Mouse (Mus musculus) testis, postnatal 14 days (tissue): Measurements from ENCODE around the gene Add2.
A peak's percentile ranks its signal among the peaks of the same experiment; 100 is the strongest.
"Not testable (repeated sequence)": the region's sequence is repeated elsewhere in the genome, so short reads cannot be mapped to it uniquely, and the experiment has no call there.

Experiments used
- DNase-seq: peaks from one replicate; pipeline ENCODE4 v3.0.0; 2021; ENCODE audit warnings: low spot score

Gene Add2

DNA sequence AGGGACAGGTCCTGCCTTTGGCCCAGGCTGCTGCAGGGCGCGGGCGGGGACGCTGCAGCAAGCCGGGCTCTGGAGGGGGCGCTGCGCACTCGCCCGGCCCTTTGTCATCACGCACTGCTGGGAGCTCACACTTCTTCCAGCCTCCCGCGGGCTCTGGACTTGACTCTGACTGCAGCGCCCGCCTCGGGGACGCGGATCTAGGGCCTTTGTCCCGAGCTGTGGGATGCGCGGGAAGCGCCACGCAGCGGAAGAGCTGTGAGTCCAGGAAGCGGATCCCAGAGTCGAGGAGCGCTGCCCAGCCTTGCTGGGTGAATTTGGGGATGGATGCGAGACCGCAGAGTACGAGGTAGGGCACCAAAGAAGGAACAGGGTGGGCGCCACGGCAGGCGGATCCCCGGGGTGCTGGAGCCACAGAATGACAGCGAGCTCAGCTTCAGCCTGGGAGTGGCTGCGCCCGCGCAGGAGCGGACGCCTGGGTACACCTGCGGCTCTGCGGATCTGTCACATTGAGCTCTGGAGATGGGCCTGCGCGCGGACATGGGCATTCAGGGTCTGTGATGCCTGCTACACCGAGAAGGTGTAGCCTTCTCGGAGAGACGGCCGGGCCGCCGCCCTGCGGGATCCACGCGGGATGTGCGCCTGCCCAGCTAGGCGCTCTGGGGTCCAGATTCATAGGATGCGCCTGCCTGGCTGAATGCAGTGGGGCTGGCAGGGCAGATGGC, at the start of gene Add2:
Gene Add2, plus strand, starts transcription at position 81 of the 722 bp plus-strand sequence.
- DNase-seq = no peak

DNA sequence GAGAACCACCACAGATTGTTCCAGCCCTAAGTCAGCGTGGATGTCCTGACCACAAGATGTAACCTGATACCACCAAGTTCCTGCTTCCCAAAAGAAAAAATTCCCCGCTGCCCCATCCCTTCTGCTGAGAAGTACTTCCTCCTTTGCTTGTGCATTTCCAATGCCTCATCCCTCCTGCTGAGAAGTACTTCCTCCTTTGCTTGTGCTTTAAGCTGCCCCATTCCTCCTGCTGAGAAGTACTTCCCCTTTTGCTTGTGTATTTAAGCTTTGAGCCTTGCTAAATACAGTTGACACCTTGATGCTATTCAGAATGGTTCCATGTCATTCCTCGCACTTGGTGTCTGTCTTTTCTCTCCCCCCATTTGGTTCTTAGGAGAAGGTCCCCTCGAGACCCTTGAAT, 49.7 kb upstream of the Add2 start:
- not testable (repeated sequence) for DNase-seq

DNA sequence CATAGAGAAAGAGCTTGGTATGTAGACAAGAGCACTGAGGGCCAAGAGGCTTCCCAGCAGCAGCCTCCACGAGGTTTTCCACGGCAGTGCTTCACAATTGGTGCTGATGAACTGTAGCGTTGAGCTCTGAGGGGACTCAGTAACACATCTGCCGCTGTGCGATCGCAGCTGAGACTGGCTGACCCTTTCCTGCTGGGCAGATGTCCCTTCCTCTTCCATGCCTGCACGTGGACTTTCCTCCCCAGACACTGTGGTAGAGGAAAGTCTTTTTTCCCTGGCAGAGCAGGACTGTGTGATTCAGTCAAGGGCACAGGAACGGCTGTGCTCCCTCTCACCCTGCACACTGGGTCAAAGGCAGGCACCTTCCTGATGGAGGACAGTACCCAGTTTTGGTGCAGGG, 44.1 kb upstream of the Add2 start:
- DNase-seq = no peak

DNA sequence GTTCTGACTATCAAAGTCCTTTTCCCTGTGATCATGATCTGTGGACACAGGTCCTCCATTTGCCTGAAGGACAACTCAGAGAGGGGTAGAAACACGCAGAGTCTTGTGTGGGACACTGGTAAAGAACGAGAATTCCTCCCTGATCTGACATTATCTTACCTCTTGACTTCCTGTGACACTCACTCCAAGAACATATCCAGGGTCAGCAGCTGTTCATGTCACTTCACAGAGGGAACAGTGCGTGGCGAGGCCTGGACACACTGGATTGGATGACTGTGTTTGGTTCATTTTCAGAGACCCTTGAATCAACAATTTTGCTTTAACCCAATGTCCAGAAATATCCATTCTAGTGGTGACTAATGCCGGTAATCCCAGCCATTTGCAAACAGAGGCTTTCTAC, 38.9 kb upstream of the Add2 start:
- not testable (repeated sequence) for DNase-seq

DNA sequence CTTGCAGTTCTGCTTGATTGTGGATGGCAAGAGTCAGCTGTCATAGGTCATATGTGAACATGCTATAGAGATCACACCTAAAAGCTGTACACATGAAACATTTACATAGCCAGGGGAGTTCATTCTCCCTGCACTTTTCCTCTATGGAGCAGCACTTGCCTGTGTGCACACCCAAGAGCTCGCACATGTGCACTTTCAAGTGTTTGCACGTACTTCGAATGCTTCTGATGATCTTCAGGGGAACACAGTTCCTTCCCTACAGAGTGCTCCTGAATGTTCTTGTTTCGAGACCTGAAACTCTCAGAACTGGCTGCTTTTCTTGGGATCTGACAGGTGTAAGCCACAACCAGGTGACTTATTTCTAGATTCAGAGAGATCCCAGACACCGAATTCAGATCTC, 37.7 kb upstream of the Add2 start:
- DNase-seq = not testable (repeated sequence)

DNA sequence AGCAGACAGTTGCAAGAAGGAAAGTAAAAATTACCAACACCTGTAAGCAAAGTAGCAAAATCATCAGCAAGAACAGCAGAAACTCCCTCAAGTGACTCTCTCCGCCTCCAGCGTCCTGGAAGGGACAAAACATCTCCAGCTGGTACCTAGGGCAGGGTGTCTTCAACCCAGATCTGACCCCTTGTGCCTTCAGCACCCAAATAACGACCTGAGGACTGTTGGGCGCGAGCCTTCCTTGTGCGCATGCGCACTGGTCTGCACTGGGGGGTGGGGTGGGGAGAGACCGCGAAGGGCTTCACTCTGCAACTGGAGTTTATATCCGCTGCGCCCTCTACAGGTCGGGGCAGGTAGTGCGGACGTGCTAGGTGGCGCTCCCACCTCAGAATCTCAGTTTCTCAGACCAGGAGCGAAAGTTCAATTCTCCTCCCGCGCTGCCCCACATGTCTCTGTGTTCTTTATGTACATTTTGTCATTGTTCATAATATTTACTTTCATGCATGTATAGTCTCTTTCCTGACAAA, 25.0 kb upstream of the Add2 start:
- peak; percentile 84 for DNase-seq

DNA sequence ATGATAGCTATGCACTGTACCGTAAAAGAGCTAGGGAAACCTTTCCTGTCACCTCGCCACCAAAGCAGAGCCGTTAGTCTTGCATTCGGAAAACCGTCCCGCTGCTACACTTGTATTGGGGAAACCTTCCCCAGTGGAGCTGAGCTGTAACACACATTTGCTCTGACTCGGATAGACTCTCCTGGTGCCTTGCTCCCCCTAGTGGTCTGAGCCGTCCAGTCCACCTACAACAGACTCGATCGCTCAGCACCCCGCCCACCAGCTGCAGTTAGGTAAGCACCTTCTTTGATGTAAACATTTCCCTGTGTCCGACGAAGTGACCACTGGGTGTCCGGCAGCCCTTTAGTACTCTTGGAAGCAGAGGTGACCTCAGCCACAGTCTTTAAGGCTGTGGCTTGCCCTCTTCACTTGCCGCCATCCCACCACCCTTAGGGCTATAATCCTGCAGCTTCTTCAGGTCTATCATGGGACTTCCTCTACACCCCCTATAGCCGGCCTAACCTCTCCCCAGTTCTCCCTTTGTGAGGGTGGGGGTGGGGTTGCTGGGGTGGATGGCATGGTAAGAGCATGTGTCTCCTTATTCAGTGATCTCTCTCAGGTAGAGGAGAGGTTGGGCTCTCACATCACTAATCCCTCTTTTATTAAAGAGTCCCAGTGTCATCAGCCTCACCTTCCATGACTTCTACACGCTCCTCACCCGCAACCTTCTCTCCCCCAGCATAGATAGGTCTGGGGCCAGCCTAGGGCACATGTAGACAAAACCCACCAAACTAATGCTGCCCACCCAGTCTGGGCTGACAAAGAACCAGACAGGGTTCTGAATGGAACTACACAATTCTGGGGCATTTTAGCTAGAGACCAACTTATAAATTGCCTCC, 24.0 kb upstream of the Add2 start:
- DNase-seq = peak; percentile 77

DNA sequence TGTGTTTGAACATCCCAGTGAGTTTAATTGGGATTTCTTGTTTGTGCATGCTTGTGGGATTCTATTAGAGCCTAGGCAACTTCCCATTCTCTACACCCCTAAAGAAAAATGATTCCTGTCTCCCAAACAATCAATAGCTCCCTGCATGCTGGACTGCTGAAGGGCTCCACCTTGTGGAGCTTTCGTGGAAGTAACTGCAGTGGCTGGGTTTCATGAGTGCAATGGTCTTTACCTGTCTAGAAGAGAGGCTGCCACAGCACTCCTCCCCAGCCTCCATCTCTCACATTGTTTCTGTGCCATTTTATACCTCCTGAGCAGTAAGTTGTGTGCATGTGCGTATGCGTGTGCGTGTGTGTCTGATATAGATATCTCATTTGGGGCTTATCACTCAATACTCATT, 18.5 kb upstream of the Add2 start:
- no peak for DNase-seq

DNA sequence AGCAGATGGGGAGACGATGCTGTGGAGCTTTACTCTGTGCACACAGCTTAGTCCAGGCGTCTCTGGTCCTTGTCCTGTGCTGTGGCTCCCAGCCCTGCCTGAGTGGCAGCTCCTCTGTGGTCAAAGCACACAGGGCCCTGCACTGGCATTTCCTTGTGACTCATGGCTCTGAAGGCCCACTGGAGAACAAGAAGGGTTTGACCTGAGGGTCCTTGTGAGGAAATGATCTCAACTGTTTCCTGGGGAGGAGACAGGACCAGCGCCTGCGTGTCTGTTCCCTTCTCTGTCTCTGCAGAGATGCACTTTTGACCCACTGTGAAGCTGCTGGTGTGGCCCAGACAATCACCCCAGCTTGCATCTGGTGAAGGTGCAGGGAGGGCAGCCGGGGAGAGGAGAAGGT, 13.7 kb upstream of the Add2 start:
- not testable (repeated sequence) for DNase-seq

DNA sequence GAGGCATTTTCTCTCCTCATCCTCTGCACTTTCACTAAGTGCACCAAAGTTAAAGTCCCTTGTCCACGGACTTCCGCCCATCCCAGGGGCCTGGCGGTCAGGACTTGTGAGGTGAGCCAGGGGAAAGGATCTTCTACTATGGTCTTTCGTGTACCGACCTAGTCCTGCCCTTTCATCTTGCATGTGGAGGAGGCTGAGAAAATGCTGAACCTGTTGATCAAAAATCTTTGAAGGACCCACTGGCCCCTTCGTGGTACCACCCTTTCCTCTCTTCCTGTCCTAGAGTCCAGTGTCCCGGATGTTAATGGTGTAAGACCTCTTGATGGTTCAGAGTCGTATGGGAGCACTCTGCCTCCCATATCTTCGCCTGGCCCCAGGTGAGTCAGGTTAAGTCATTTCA, 12.6 kb upstream of the Add2 start, which contains the start of gene Figla:
Gene Figla, plus strand, starts transcription at position 301 of the 400 bp plus-strand sequence.
- no peak for DNase-seq

DNA sequence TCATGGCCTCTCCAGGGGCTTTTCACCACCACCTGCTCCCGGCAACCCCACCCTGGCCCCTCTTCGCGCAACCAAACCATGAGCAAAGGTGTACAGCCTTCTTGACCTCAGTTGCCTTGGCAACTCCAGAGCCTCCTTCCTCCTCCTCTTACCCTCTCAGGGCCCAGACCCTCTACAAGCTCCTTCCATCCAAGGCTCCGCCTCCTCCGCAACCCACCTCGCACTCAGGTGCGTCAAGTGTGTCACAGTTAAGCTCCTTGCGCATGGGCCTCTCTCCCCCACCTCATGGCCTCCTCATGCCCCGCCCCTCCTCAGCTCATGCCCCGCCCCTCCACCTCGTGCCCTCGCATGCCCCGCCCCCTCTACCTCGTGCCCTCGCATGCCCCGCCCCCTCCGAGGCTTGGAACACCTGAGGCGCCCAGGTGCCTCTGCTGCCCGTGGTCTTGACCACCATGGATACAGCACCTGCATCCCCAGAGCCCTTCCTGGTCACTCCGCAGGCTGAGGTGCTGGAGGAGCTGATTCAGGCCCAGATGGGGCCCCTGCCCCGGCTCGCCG, 11.6 kb upstream of the Add2 start:
- DNase-seq = peak; percentile 78

DNA sequence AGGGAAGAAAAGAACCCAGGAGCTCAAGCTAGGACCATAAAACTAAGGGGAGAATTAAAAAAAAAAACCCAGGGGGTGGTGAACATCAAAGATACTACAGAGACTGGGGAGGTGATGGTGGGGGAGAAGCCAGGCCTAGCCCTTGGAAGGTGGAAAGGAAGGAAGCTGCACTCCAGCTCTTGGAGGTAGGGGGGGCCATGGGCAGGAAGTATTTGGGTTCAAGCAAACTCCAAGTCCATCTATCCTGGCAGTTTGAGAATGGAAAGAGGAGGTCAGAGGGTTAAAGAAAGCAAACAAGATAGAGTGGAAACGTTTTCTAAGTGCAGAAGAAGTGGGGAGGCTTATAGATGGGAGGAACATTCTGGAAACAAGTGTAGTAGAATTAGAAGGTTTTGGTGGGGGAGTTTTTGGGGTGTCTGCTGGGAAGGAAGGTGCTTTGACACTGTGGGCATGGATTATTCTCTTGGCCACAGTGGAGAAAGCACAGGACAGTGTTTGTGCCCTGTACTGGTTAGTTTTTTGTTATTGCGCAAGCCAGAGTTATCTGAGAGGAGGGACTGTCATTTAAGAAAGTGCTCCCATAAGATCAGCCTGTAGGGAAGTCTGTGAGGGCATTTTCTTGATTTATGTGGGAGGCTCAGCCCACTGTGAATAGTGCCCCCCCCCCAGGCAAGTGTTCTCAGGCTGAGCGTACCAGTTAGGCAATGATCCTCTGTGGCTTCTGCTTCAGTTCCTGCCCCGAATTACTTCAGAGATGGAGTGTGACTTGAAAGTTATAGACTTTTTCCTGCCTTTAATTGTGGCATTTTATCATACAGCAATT, 8.9 kb upstream of the Add2 start:
- no peak for DNase-seq

DNA sequence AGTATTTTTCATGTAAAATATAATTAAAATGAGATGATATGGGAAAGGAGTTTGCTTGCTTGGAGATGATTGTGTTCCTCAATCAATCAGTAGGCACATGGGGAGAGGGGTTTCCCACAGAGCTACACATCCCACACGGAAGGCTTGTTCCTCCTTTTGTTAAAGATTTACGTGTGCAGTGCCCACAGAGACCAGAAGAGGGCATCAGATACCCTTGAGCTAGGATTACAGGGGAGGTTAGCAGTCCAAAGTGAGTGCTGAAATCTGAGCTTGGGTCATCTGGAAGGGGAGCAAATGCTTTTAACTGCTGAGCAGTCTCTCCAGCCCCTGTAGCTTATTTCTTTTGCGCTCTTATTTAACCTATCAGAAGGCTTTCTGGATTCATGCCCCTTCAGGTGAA, 7.5 kb upstream of the Add2 start:
- no peak for DNase-seq

DNA sequence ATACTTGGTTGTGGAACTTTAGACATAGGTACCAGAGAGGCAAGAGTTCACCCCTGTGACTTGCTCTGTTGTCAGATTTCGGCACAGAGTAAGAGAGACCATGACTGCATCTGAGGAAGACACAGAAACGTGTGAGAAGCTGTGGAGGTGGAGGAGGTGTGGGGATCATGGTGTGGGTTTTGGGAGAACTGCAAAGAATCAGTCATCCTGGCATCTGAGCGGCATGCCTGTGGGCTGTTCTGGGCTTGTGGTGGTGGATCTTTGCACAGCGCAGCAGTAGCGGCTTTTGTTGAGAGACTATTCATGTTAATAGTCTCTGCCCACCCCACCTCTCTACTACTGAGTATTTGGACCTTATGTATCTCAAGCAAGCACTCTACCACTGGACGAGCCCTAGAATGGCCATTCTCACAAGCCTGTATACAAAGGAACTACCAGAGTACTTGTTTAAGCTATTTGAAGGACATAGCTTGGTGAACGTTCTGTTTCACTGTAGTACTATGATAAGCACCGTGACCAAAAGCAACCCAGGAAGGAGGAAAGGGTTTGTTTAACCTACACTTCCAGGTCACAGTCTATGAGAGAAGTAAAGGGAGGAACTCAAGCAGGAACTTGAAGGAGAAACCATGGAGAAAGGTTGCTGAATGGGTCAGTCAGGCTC, 1.7 kb upstream of the Add2 start:
- no peak for DNase-seq

DNA sequence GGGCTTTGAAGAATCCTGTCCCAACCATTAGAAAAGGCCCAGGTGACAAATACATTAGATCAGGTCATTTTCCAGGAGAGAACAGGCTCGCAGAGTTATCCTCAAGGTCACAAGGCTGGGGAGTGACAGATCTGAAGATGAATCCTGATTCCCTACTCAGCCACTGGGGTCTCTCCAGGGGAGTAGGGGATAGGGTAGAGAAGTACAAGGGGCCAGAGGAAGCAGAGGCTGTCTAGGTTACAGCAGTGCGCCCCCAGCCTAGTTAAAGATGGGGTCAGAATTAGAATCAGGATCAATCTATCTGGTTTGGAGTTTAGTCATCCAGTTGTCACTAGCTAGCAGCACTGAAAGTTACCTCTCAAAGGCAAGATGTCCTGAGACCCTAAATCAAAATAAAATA, 331 bp upstream of the Add2 start:
- no peak for DNase-seq

DNA sequence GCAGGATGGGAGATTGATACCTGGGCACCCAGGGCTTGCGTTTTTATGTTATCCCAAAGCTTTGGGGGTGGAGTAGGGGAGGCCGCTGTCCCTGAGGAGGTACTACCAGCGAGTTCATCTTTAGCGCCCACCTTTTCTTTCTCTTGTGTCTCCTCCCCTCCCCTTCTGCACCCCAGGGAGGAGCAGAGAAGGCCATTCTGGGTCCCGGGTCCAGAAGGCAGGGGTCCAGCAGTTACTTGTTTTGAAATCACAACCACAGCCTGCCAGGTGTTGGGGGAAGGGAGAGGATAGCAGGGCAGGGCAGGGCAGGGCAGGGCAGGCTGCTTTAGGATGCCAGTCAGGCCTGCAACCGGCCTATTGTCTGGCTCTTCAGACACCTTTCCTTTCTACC, 837 bp downstream of the Add2 start:
- DNase-seq = no peak

DNA sequence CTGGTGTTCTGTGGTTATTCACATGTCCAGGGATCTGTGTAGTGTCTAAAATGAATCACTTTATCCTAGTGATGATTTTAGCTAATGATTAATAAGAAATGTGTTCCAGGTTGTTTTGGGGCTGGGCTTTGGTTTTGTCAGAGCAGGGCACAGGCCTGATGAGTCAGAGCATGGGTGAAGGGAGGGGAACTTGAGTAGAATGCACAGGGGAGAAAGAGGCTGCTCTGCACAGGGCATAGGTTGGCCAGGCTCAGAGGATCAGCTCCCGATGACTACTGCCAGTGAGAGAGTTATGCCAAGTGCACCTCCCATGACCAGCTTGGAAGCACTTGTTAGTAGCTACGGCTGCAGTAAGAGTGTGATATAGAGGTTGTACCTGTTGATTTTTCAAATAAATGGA, 3.0 kb downstream of the Add2 start:
- no peak for DNase-seq

DNA sequence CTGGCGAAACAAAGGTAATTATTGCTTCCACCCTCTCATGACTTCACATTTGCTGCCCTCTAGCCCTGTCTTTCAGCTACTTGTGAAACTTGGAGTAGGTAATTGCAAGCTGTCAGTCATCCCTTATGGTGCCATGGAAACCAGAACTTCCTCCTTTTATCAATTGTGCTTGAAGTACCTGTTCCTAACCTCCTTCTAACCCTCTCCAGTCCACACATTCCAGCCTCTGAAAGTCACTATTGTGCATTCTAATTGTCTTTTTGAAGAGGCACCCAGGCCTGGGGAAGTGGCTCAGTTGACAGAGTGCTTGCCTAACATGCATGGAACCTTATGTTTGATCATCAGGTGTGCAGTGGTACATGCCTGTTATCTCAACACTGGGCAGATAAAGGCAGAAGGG, 5.2 kb downstream of the Add2 start:
- DNase-seq = no peak

DNA sequence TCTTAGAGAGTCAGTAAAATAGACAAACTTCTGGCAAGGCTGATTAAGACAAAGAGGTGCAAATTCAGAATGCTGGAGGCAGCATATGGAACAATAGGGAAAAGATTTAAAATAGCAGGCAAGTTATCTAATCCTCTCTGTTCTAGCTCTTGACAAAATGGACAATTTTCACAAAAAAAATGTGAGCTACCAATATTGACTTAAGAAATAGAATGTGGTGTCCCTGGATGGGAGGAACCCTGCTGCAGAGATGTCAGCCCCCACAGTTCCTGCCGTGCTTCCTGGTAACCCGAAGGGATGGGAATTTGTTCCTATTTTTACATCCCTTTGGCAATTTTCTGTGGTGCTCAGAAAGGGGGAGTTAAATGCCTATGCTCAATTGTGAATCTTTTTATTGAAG, 10.4 kb downstream of the Add2 start:
- DNase-seq = no peak

DNA sequence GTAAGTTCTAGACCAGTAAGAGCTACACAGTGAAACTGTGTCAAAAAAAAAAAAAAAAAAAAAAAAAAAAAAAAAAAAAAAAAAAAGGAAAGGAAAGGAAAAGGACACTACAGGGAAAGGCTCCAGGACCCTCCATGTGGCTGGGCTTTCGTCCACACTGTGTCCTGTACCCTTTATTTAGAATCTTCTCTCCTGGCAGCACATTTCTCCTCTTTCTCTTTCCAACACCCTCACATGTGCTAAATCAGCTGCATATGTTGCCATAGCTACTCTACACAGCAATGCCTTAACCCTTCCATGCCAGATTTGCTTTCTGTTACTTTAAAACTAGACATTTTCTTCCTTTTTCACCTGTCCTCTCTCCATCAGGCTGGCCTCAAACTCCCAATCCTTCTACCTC, 11.7 kb downstream of the Add2 start:
- DNase-seq = no peak

DNA sequence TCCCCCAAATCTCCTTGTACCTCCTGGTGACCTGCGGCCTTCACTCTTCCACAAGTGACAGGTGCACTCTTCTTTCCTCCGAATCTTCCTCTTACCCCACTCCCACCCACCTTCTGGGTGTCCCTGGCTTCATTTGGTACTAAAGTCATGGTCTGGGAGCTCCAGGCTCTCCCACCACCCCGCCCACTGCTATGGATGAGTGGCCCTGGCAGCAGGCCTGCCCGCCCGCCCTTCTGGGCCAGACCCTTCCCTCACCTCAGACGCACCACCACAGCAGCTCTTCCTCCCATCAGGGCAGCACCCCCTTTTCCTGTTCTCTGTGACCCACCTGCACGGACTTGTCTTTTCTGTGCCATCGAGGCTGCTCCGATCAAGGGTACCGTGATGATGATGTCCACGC, 19.0 kb downstream of the Add2 start:
- no peak for DNase-seq
